Mouse (Mus musculus) heart, embryonic 15.5 days (tissue): ENCODE data around the gene Gm1113. TPM values are rescaled to one million over a fixed set of nuclear protein-coding genes. Genes with fewer than 3 reads are reported as not detected.

Experiments used
- ATAC-seq: fragments of 200-750 bp; cut with Nextera tagmentation; replicated peaks from 2 replicates; pipeline ENCODE4 v1.8.0; 2017; ENCODE audit warnings: low read depth, moderate TSS enrichment; ENCODE audit not compliant: insufficient number of reproducible peaks, insufficient read depth, low FRiP score
- H3K27ac ChIP-seq: fragments of 300-500 bp; sonication (generic); 2 replicates; pipeline ENCODE4 v1.5.1; 2015; ENCODE audit warnings: mild to moderate bottlenecking, inconsistent platforms
- H3K27me3 ChIP-seq: fragments of 300-500 bp; sonication (generic); 2 replicates; pipeline ENCODE4 v1.6.1; 2015; ENCODE audit warnings: inconsistent platforms
- H3K36me3 ChIP-seq: fragments of 300-500 bp; sonication (generic); 2 replicates; pipeline ENCODE4 v1.6.1; 2015; ENCODE audit warnings: mild to moderate bottlenecking, inconsistent platforms
- H3K4me1 ChIP-seq: fragments of 300-500 bp; sonication (generic); replicated peaks from 2 replicates; pipeline ENCODE4 v1.6.1; 2015; ENCODE audit warnings: inconsistent platforms
- H3K4me2 ChIP-seq: fragments of 300-500 bp; sonication (generic); 2 replicates; pipeline ENCODE4 v1.6.1; 2015; ENCODE audit warnings: inconsistent platforms, mild to moderate bottlenecking, moderate library complexity
- H3K4me3 ChIP-seq: fragments of 300-500 bp; sonication (generic); 2 replicates; pipeline ENCODE4 v1.5.1; 2015; ENCODE audit warnings: mild to moderate bottlenecking, inconsistent platforms
- H3K9ac ChIP-seq: fragments of 300-500 bp; sonication (generic); 2 replicates; pipeline ENCODE4 v1.6.1; 2015; ENCODE audit warnings: mild to moderate bottlenecking, inconsistent platforms
- H3K9me3 ChIP-seq: fragments of 300-500 bp; sonication (generic); replicated peaks from 2 replicates; pipeline ENCODE4 v1.6.1; 2016; ENCODE audit warnings: inconsistent platforms
- WGBS: fragments of 180-500 bp; shearing (Covaris S2); methylation state at CpG from one replicate; pipeline ENCODE4 v1.1.7; 2015; ENCODE audit warnings: mixed read lengths; 5-methylcytosine and 5-hydroxymethylcytosine counted together
- polyA plus RNA-seq: library from polyadenylated mRNA; unstranded; fragments of >200 nt; fragmentation: Nextera tagmentation; extraction: Ambion mirVana; gene quantifications from 2 replicates; pipeline ENCODE4 v1.2.1, GENCODE M21; 2015

The Gm1113 gene
- polyA plus RNA-seq, 1 experiment from 2014 or later = not detected

DNA sequence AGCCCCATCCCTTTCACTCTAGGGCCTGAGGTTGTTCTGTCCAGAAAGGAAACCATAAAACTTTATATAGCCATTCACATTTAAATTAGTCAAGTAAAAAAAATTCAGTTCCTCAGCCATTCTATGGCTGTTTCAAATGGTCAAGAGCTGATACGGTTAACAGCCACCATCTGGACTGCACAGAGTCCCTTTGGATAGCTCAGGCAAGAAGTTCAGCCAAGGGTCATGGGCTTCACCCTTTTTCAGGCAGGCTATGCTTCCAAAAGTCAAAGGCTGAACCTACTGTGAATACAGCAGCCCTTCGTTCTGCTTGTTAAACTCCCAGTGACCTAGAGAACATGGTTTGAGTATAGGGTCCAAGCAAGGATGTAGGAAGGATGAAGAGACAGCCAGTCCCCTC is 26.6 kb upstream of the Gm1113 start:
- no peak overlapping the region for H3K4me3 ChIP-seq
- H3K9me3 ChIP-seq = no peaks in the 10 kb centered on the region
- H3K4me2 ChIP-seq = no peak overlapping the region
- H3K36me3 ChIP-seq = no peaks in the 10 kb centered on the region
- H3K4me1 ChIP-seq = no peaks in the 10 kb centered on the region
- no peak overlapping the region for H3K9ac ChIP-seq
- H3K27me3 ChIP-seq = no peaks in the 10 kb centered on the region
- H3K27ac ChIP-seq = no peak overlapping the region
- 63% methylated on average over 2 of the region's 2 CpGs for WGBS
- no peak for ATAC-seq

DNA sequence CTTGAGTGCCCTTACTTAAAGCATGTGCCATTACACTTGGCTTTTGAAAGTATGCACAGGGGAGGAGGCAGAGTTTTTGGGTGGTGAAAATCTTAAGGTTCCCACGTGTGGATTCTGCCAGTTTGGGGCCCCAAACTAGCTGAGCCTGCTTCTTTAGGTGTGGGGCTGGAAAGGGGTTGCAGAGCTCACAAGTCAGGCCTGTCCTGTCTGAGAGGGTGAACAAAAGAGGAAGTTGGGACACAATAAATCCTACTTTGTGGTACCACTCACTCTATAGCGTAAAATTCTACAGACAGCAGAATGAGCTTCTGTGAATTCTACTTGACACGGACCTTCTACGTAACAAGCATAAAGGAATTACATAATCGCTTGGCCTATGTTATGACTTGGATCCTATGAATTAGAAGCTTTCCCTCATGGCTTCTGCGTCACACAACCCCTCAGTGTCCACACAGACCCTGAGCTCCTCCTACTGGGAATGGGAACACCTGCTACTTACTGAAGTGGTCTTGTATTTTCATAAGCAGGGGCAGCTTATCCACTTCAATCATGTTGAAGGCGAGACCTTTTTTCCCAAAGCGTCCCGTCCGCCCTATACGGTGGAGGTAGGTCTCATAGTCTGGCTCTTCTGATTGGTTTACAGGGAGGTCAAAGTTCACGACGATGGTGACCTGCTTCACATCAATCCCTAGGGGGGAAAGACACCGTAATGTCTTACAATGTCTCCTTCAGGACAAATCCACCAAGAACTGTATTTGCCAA is 25.2 kb upstream of the Gm1113 start:
- Histone ChIP-seq H3K27ac (no peak overlapping the region), H3K9ac (no peak overlapping the region), H3K36me3 (no peaks in the 10 kb centered on the region), H3K4me1 (peaks cover 6% of the 10 kb centered on the region), H3K27me3 (no peaks in the 10 kb centered on the region), H3K4me2 (no peak overlapping the region), H3K9me3 (no peaks in the 10 kb centered on the region), H3K4me3 (no peak overlapping the region)
- 80% methylated on average over 14 of the region's 14 CpGs for WGBS
- no peak for ATAC-seq

DNA sequence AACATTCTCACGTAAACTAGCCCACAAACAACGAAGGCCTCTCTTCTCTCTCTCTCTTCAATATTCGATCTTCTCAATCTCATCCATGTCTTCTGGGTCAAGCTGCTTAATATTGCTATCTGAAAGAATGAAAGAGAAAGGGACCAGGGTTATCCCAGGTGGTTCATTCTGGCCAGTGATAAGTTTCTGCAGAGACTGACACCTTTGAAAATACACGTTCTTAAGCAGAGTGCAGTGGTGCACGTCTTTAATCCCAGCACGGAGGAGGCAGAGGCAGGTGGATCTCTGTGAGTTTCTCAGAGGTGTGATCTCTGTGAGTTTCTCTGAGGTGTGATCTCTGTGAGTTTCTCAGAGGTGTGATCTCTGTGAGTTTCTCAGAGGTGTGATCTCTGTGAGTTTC is 23.9 kb upstream of the Gm1113 start:
- H3K4me3 ChIP-seq = no peak overlapping the region
- H3K9me3 ChIP-seq = no peaks in the 10 kb centered on the region
- H3K4me2 ChIP-seq = no peak overlapping the region
- 54% methylated on average over 6 of the region's 6 CpGs for WGBS
- H3K9ac ChIP-seq = no peak overlapping the region
- peaks cover 14% of the 10 kb centered on the region for H3K4me1 ChIP-seq
- no peak overlapping the region for H3K27ac ChIP-seq
- H3K36me3 ChIP-seq = no peaks in the 10 kb centered on the region
- ATAC-seq = no peak
- H3K27me3 ChIP-seq = no peaks in the 10 kb centered on the region

DNA sequence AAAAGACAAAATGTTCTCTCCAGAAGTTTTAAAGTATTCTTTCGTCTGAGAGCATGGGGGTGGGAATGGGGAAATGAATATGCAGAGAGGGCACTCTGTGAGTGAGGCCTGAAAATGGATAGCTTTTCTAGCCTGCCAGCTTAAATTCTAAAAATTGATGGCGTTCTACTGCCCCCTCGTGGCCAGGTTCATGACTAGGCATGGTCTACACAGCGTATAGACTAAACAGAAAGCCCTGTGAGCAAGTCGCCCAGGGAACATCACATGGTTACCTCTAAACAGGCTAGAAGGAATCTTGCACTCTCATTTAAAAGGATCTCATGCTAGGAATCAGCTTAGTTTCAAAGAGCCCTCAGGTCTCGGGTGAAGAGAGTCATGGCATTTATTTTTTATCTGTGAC is 23.4 kb upstream of the Gm1113 start:
- Histone ChIP-seq H3K4me3 (no peak overlapping the region), H3K36me3 (no peaks in the 10 kb centered on the region), H3K27ac (no peak overlapping the region), H3K4me1 (peaks cover 14% of the 10 kb centered on the region), H3K9me3 (no peaks in the 10 kb centered on the region), H3K27me3 (no peaks in the 10 kb centered on the region), H3K9ac (no peak overlapping the region), H3K4me2 (no peak overlapping the region)
- WGBS = 7% methylated on average over 6 of the region's 6 CpGs
- 0 out of 2 replicates have a peak, but pooled peaks have one; percentile 48 for ATAC-seq

DNA sequence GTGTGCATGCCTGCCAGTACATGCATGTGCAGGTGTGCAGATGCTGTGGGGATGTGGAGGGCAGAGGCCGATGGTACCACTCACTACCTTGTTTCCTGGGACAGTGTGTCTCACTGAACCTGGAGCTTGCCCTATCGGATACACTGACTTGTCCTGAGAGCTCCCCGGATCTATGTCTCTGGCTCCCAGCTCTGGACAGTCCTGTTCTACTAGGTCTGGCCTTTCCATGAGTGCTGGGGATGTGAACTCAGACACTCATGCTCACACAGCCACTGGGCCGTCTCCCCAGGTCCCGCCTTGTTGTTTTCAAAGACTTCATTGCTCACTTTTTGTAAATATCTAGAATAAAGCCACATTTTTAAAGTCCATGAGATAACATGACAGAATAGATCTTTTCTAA is 23.0 kb upstream of the Gm1113 start:
- peaks cover 14% of the 10 kb centered on the region for H3K4me1 ChIP-seq
- WGBS = 79% methylated on average over 5 of the region's 5 CpGs

DNA sequence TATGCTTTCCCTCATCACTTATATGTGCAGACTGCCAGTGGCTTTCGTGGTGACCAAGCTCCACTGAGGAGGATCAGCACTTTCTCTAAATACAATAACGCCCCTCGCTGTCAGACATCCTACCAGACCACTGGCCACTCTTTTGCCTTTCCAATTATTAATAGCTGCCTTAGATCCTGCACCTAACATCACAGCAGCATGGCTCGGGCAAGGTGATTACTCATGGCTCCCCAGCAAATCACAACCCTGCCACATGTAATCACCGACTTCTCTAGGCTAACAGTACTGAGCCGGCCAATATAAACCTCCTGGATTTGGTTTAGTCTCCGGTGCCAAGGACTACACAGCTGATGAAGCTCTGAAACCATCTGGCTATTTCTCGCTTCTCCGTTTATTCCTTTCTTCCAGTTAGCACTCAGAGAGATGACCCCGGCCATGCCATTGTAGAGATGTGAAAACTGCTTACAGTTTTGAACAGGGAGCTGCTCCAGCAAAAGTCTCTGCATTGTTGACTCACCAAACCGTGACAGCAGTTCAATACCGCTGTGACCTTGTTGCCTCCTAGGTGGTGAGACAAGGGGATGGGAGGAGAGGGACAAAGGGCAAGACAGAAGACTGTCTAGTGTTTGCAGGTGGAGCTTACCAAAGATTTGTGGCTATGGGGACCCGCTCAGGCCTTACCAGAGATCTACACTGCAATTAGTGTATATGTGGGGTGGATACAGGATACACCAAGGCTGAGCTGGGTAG is 21.1 kb upstream of the Gm1113 start:
- H3K4me3 ChIP-seq = no peak overlapping the region
- no peak for ATAC-seq
- no peak overlapping the region for H3K4me2 ChIP-seq
- no peaks in the 10 kb centered on the region for H3K9me3 ChIP-seq
- H3K4me1 ChIP-seq = peaks cover 16% of the 10 kb centered on the region
- 72% methylated on average over 13 of the region's 13 CpGs for WGBS
- no peak overlapping the region for H3K27ac ChIP-seq
- no peak overlapping the region for H3K9ac ChIP-seq
- H3K36me3 ChIP-seq = no peaks in the 10 kb centered on the region
- H3K27me3 ChIP-seq = no peaks in the 10 kb centered on the region

More for the DNA sequence above, 23.0 kb upstream of the Gm1113 start:
- H3K4me2 ChIP-seq = no peak overlapping the region
- no peak overlapping the region for H3K9ac ChIP-seq
- H3K36me3 ChIP-seq = no peaks in the 10 kb centered on the region
- no peaks in the 10 kb centered on the region for H3K9me3 ChIP-seq
- no peaks in the 10 kb centered on the region for H3K27me3 ChIP-seq
- H3K4me3 ChIP-seq = no peak overlapping the region
- no peak overlapping the region for H3K27ac ChIP-seq
- no peak for ATAC-seq

DNA sequence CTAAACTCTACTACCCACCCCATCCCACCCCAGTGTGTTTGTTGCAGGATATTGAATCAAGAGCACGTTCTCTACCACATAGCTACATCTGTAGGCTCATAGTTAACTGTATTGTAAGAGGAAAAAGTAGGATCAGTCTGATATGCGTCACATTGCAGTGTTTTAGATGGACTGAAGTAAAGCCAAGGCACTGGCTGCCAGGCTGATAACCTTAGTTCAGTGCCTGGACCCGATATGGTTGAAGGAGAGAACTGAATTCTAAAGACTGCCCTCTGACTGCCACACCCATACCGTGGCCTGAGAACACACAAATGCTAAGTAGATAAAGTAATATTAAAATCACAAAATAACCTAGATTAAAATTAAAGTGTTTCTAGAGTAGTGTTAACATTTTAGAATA is 17.8 kb upstream of the Gm1113 start:
- H3K27ac ChIP-seq = no peak overlapping the region
- H3K4me1 ChIP-seq = peaks cover 16% of the 10 kb centered on the region
- no peak overlapping the region for H3K4me2 ChIP-seq
- no peaks in the 10 kb centered on the region for H3K9me3 ChIP-seq
- no peaks in the 10 kb centered on the region for H3K27me3 ChIP-seq
- ATAC-seq = no peak
- no peak overlapping the region for H3K4me3 ChIP-seq
- 57% methylated on average over 4 of the region's 4 CpGs for WGBS
- no peaks in the 10 kb centered on the region for H3K36me3 ChIP-seq
- H3K9ac ChIP-seq = no peak overlapping the region

DNA sequence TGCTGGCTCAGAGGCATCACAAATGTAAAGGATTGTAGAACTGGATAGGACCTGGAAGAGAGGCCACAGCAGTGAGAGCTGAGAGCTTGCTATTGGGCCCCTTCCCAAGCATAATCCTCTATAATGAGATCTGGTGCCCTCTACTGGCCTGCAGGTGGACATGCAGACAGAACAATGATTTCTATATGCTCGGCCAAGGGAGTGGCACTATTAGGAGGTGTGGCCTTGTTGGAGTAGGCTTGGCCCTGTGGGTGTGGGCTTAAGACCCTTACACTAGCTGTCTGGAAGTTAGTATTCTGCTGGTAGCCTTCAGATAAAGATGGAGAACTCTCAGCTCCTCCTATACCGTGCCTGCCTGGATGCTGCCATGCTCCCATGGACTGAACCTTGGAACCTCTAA is 17.0 kb upstream of the Gm1113 start:
- ATAC-seq = peak; percentile 69; the same call in 1 of the 2 replicates

DNA sequence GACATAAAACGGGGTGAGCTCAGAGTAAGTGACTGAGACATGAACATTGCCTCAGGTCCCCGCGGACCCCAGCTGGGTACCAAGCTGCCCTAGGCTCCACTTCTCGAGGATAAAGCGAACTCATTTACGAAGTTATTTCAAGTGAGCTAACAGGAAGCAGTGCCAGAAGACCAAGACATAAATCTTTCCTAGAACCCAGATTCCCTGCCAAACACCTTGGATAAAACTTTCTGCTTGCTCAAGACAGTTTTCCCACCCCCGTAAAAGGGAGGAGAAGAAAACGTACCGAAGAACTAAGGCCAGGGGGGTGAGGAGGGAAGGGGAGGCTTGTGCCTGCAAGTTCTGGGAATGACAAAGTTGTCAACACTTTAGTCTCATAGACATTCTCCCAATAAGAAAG is 15.2 kb upstream of the Gm1113 start:
- no peak overlapping the region for H3K4me3 ChIP-seq
- no peak overlapping the region for H3K9ac ChIP-seq
- peaks cover 13% of the 10 kb centered on the region for H3K4me1 ChIP-seq
- H3K36me3 ChIP-seq = no peaks in the 10 kb centered on the region
- no peak overlapping the region for H3K4me2 ChIP-seq
- H3K27me3 ChIP-seq = no peaks in the 10 kb centered on the region
- ATAC-seq = no peak
- no peaks in the 10 kb centered on the region for H3K9me3 ChIP-seq
- H3K27ac ChIP-seq = no peak overlapping the region
- 57% methylated on average over 9 of the region's 9 CpGs for WGBS

More for the DNA sequence above, 17.0 kb upstream of the Gm1113 start:
- no peak overlapping the region for H3K4me3 ChIP-seq
- H3K27me3 ChIP-seq = no peaks in the 10 kb centered on the region
- WGBS = 4% methylated on average over 2 of the region's 2 CpGs
- no peaks in the 10 kb centered on the region for H3K36me3 ChIP-seq
- H3K27ac ChIP-seq = no peak overlapping the region
- no peak overlapping the region for H3K9ac ChIP-seq
- H3K4me1 ChIP-seq = peaks cover 16% of the 10 kb centered on the region
- H3K4me2 ChIP-seq = no peak overlapping the region
- H3K9me3 ChIP-seq = no peaks in the 10 kb centered on the region

DNA sequence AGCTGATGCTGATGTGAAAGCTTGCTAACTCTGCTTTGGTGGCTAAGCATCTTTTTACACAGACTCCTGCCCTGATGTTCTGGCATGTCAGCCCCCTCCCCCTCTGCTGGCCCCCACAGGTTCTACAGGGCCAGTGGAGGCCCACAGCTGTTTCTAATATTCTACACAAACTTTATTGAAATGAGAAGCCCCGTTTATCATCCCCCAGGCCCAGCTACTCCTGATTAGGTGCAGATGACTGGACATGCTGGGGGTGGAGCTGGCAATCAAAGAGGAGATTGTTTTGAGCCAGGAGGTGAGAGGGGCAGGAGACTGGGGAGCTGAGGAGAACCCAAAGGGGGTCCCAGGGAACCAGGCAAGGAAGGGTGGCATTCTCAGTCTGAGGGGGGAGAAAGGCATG is 11.7 kb upstream of the Gm1113 start:
- Histone ChIP-seq H3K9me3 (no peaks in the 10 kb centered on the region), H3K36me3 (no peaks in the 10 kb centered on the region), H3K4me3 (no peak overlapping the region), H3K27me3 (no peaks in the 10 kb centered on the region), H3K27ac (peak overlapping the region; percentile 23; the same call in 1 of the 2 replicates), H3K9ac (no peak overlapping the region), H3K4me1 (peaks cover 3% of the 10 kb centered on the region; the same call in 1 of the 2 replicates), H3K4me2 (no peak overlapping the region)
- no peak for ATAC-seq
- 18% methylated on average over 1 of the region's 1 CpGs for WGBS

DNA sequence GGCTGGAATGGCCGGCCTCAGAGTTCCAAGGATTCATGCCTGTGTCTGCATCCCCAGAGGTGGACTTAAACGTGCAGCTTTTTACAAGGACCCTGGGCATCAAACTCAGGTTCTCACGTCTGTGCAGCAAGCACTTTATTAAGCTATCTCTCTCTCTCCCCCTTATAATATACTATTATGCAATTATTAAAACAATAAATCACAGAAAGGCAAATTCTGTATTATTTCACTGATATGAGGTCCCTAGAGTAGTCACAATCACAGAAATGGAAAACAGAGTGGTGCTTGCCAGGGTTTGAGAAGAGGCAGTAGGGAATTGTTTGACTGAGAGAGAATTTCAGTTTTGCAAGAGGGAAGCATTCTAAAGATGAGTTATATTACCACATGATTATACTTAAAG is 11.1 kb upstream of the Gm1113 start:
- Histone ChIP-seq H3K9ac (no peak overlapping the region), H3K4me3 (no peak overlapping the region), H3K4me2 (no peak overlapping the region), H3K4me1 (peaks cover 6% of the 10 kb centered on the region; the same call in 1 of the 2 replicates), H3K36me3 (no peaks in the 10 kb centered on the region), H3K27ac (peak overlapping the region; percentile 42), H3K27me3 (no peaks in the 10 kb centered on the region), H3K9me3 (no peaks in the 10 kb centered on the region)
- WGBS = 56% methylated on average over 3 of the region's 3 CpGs
- no peak for ATAC-seq
